Mouse (Mus musculus): Measurements from ENCODE around the gene Usp48. TPM values are rescaled to one million over a fixed set of nuclear protein-coding genes. Genes with fewer than 3 reads are reported as not detected.
A peak's percentile ranks its signal among the peaks of the same experiment; 100 is the strongest.
"Not testable (repeated sequence)": the region's sequence is repeated elsewhere in the genome, so short reads cannot be mapped to it uniquely, and the experiment has no call there.

Gene Usp48
- 76.3 and 119 TPM in 2 replicates for total RNA-seq (2014; fragmentation: Nextera tagmentation)
- total RNA-seq (2017), result 132 and 151 TPM in 2 replicates

GRCm38 (mm10) chr4:137593601-137594495 lies at the start of gene Usp48:
Usp48 (plus strand) TSS chr4:137593755.
- ATAC-seq (replicated peaks; ENCODE audit: poor library complexity, severe bottlenecking), result peak; percentile 90

- ATAC-seq (replicated peaks; ENCODE audit: poor library complexity, severe bottlenecking), result no peak
Observed at GRCm38 (mm10) chr4:137545568-137545967, 48.0 kb upstream of the Usp48 start.

DNA sequence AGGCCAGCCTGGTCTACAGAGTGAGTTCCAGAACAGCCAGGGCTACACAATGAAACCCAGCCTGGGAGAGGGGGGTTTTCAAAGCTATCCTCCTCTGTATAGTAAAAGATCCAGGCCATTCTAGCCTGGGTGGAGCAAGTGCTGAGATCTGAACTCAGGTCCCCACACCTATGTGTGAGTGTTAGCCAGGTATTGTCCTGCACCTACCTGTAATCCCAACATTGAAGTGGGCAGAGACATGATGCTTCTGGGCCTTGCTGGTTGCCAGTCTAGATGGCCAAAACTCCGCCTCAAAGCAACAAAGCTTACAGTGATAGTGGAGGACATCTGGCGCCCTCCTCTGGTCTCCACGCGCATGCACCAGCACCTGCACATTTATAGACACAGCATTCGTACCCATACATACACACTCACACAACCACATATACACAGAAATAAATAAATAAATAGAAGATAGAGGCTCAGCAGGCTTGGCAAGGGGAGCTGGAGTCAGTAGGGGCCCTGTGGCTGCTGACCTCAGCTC lies 47.5 kb upstream of the Usp48 start:
- peak; percentile 37; the same call in 1 of the 2 replicates for ATAC-seq (replicated peaks; ENCODE audit: poor library complexity, severe bottlenecking)

- no peak for ATAC-seq (replicated peaks; ENCODE audit: poor library complexity, severe bottlenecking)
Observed at GRCm38 (mm10) chr4:137553466-137553865, 40.1 kb upstream of the Usp48 start.

DNA sequence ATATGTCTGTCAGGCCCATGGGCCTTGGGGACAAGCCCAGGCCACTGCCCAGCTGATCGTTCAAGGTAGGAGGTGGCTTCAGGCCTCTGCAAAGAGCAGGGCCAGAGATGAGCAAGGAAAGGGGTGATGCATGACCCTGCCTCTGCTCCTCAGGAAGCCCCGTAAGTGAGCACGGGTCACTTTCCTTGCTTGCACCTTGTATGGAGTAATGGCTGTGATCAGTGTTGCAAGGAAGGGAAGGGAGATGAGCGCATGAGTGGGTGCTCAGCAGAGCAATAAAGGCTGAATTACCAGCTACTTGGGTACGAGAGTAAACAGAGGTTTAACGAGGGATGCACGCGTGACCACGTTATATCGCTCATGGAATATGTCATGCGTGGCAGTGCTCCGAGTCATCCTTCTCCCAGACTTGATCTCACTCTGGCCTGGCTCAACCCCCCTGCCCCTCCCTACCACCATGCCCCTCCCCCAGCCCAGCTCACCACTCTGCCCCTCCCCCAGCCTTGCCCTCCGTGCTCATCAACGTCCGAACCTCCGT lies 36.8 kb upstream of the Usp48 start:
- ATAC-seq (replicated peaks; ENCODE audit: poor library complexity, severe bottlenecking), result no peak

GRCm38 (mm10) chr4:137569873-137570272 lies 23.7 kb upstream of the Usp48 start:
- ATAC-seq (replicated peaks; ENCODE audit: poor library complexity, severe bottlenecking), result no peak

DNA sequence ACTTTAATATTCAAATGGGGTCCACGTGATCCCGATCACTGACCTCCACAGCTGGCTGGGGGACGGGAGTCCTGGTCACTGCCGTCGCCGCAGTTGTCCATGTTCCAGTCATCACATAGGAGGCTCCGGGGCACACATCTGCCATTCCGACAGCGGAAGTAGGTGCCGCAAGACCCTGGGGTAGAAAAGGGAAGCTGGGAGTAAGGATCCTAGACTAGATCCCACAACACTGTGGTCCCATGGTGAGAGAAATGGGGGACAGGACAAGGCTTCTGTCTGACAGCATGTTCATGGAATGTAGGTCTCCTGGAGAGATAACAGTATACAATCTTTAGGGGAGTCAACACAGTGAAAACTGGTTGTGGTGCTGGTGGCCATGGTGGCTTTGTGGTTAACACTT lies 19.1 kb upstream of the Usp48 start, which contains the start of gene Ldlrad2:
Gene Ldlrad2 (minus strand): TSS at position 101 of the 400 bp plus-strand sequence.
- ATAC-seq (replicated peaks; ENCODE audit: poor library complexity, severe bottlenecking), result no peak

- no peak for ATAC-seq (replicated peaks; ENCODE audit: poor library complexity, severe bottlenecking)
Observed at GRCm38 (mm10) chr4:137577486-137577885, 16.1 kb upstream of the Usp48 start.

GRCm38 (mm10) chr4:137578181-137578845 lies 15.2 kb upstream of the Usp48 start:
- peak; percentile 93 for ATAC-seq (replicated peaks; ENCODE audit: poor library complexity, severe bottlenecking)

- no peak for ATAC-seq (replicated peaks; ENCODE audit: poor library complexity, severe bottlenecking)
Observed at GRCm38 (mm10) chr4:137579789-137580188, 13.8 kb upstream of the Usp48 start.

- no peak for ATAC-seq (replicated peaks; ENCODE audit: poor library complexity, severe bottlenecking)
Observed at GRCm38 (mm10) chr4:137580299-137580698, 13.3 kb upstream of the Usp48 start.

DNA sequence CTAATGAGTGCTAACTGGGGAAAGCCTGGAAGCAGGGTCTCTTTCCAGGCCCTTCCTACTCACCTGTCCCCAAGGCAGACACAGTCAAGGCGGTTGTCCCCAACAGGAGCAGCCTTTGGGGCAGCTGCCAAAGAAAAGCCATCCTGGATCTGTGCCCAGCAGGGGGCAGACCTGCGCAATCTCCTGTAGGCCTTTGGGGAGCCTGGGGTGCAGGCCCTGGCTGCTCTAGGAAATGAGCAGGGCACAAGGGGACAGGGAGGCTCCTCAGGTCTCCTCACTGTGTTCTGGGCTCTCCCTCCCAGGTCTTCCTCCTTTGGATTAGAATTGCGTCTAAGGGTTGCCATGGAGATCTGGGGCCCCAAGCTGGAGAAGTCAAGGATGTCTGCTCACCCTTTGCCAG lies 11.7 kb upstream of the Usp48 start:
- ATAC-seq (replicated peaks; ENCODE audit: poor library complexity, severe bottlenecking), result 0 out of 2 replicates have a peak, but pooled peaks have one; percentile 12

GRCm38 (mm10) chr4:137589095-137589494 lies 4.5 kb upstream of the Usp48 start:
- ATAC-seq (replicated peaks; ENCODE audit: poor library complexity, severe bottlenecking), result not testable (repeated sequence)

- ATAC-seq (replicated peaks; ENCODE audit: poor library complexity, severe bottlenecking), result no peak
Observed at GRCm38 (mm10) chr4:137589586-137589985, 4.0 kb upstream of the Usp48 start.

GRCm38 (mm10) chr4:137590961-137591360 lies 2.6 kb upstream of the Usp48 start:
- ATAC-seq (replicated peaks; ENCODE audit: poor library complexity, severe bottlenecking), result no peak

DNA sequence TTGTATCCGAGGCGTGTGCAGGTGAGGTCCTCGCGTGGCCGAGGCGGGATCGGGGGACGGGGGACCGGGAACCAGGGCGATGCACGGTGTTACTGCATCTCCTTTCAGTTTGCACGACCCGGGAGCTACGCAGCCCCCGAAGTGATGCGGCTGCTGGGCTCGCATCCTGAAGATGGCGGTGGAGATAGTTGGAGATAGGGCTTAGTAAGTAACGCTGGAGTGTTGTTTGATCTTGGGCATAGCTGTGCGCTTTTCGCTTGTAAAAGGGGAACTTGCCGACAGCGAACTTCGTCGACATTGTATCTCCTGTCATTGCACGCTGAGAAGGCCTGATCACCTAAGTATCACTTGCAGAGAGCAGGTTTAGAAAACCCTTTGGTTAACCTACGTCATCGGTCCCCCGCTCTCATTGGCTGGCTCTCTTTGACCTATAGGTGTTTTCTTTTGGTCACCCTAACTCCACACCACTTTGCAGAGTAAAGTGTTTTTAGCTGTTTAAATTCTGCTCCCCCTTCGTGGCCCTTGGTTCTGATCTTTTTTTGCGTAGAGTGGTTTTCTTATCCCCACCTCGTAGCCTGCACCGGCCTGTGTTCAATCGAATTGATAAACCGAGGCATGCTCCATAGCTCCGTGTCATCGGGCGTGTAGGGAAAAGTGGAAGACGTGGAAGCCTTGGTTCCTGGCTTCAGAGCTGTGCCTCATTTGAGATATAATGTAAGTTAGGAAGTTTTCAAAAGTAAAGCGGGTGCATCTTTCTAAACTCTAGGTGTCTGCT lies 1.1 kb downstream of the Usp48 start:
- ATAC-seq (replicated peaks; ENCODE audit: poor library complexity, severe bottlenecking), result peak; percentile 35

DNA sequence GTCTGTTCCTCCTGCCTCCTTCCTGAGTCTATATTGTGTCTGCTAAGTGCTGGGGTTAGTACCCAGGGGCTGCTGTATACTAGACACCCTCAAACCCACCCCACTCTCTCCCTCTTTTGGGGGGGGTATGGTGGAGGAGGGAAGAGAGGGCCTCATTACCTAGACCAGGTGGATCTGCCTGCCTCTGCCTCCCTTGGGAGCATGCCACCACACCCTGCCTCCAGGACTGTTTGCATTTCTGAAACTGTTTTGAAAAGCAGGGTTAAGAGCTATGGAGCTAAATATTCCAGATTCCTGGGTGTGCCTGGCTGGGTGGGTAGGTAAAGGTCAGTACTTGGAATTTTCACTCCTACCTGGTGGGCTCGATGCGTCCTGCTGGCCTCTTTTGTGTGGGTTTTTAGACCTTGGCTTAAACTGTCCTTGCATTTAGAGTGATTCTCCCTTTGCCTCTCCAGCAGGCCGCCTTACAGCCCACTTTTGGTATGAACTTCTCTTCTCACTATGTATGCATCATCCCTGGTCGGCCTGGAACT lies 3.6 kb downstream of the Usp48 start:
- no peak for ATAC-seq (replicated peaks; ENCODE audit: poor library complexity, severe bottlenecking)

DNA sequence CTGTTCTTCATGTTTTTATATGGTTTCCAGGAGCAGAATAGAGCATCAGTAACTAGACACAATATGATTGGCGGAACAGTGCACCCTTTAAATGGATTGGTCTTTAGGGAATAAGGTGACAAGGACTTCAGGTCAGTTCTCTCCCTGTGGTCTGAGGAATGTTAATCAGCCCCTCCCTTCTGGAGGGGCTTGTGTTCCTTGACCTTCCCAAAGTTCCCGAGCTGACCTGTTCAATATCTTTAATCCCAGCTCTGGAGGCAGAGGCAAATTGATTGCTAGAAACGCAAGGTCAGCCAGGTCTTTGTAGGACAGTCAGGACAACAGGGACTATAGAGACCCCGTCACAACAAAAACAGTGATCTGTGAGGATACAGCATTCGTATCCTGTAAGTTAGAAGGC lies 5.0 kb downstream of the Usp48 start:
- ATAC-seq (replicated peaks; ENCODE audit: poor library complexity, severe bottlenecking), result no peak

DNA sequence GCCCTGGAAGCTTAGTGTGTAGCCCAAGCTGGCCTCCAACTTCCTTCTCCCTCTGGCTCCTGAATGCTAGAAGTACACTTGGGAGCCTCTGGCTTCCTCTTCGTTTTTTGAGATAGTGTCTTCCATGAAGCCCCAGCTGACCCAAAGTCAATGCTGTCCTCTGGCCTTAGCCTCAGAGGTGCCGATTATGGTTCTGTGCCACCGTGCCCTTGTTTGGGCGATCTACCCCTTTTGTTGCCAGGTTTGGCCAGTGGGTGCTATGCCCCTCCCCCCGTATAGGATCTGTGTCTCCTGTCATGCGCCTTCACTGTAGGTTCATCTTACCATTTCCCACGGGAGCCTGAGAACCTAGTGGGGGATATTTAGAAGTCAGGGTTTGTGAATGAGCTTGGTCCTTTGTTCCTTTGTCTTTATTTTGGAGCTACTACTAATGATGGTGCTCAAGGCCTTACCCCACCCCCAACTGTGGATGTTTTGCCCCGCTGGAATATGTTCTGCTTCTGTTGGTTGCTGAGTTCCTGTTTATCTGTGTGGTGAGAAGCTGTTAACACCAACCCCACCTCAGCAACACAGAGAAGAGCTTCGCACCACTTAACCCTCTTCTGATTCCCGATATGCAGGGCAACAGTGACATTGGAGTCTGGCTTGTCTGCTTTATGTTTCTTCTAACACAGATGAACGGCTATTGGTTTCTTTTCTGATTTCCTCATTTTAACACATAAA lies 10.1 kb downstream of the Usp48 start:
- peak; percentile 50; the same call in 1 of the 2 replicates for ATAC-seq (replicated peaks; ENCODE audit: poor library complexity, severe bottlenecking)
